Mouse (Mus musculus): ENCODE results near the gene Gm47841. TPM values are rescaled to one million over a fixed set of nuclear protein-coding genes. Genes with fewer than 3 reads are reported as not detected.

The Gm47841 gene
- polyA plus RNA-seq (2012; rRNA removed): 0.47 TPM in 1 of 2 replicates, not detected in the other

DNA sequence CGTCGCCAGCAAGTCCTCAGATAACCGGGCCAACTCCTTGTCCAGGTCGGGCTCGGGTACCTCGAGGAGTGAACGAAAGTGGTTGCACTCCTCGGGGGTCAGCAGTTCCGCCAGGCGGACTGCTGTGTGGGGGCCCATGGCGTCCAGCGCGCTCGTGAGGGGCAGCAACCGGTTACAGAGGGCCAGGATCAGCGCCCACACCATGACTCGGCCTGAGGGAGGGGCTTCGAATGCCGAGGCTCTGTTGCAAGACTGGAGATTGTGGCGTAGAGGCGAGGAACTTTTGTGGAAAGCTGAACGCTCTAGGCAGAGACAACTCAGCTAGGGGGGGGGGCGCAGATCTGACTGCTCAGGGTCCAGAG is at the start of gene Gm47841:
Gene Gm47841, minus strand, starts transcription at position 204 of the 362 bp plus-strand sequence.
- DNase-seq (ENCODE audit: low read depth): no peak

- no peak for DNase-seq (ENCODE audit: low read depth)
Measured at GRCm38 (mm10) chr15:101095392-101095791, 48.2 kb upstream of the Gm47841 start.

- DNase-seq (ENCODE audit: low read depth): no peak
Measured at GRCm38 (mm10) chr15:101094979-101095378, 47.8 kb upstream of the Gm47841 start.

DNA sequence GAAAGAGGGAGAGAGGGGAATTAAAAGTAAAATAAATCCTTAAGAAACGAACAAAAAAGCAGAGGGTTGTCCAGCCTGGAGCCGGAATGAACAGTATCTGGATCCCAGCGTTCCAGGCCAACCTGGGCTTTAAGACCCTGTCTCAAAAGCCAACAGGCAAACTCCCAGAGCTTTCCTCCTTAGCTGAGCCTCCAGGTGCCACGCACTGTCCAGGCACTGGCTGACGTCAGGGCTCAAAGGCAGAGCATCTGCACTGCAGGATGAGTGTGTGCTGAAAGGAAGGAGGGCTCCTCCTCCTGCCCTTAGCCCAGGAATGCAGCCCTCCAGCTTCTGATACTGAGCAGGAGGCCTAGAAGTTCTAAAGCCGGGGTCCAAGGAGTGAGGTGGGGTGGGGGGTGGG is 46.8 kb upstream of the Gm47841 start:
- DNase-seq (ENCODE audit: low read depth): no peak

DNA sequence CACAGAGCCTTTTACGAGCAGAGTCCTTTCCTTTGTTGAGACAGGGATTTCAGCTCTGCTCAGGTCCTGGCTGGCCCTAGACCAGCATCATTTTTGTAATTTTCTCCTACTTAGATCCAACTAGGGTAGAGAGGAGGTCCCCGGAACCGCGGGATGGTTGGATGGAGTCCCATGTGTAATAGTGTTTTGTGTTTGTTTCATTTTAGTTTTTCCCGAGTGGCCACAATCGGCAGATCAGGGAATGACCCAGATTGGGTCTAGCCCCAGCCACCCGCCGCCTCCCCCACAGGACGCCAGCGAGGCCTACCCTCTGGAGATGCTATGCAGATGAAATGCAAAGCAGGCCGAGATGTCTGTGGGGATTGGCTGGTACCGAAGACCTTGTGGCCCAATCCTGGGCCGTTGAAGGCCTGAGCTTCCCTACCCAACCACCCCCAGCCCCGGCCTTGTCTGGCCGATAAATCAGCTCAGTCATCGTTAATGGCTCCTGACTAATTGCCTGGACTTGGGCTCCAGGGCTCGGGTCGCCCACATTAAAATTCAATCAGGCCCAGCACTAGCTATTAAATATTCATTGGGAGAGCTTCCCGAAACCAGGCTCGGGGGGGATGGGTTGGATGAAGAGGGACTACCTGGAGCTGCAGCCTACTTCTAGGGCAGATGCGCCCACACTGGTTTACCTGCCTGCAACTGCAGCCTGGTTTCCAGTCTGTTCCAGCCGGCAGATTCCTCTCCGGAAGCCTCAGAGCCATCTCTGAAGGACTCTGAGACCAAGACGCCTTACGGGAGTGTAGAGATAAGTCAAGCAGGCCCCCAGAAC is 45.8 kb upstream of the Gm47841 start:
- no peak for DNase-seq (ENCODE audit: low read depth)

DNA sequence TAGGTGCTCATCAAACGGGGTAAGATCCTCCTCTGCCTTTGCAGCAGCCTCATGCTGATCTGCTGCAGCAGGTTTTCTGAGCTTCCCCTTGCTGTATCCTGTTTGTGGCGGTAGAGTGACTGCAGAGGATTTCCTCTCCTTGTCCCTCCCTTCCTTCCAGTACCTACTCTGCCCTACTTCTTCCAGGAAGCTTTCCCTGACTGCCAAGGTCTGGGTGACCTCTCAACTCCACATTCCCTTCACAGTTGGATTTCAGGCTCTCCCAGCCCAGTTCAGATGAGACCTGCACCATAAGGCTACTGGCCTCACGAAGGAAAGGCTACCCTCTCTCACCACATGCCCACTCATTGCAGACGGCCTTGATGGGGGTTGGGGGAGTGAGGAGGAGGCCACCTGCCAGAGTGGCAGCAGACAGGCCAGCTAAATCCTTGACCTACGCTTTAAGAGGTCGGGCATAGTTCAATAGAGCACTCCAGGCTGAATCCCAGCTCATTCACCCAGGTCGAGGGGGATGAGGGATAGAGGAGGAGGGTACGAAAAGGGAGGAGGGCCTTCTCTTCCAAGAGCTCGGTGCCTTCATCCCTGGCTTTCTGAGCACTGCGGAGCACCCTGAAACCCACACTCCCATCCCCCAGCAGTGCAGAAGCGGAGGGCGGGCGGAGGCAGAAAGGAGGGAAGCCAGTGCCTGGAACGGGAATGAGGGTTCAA is 45.1 kb upstream of the Gm47841 start:
- DNase-seq (ENCODE audit: low read depth): no peak

- no peak for DNase-seq (ENCODE audit: low read depth)
Measured at GRCm38 (mm10) chr15:101091551-101091950, 44.4 kb upstream of the Gm47841 start.

DNA sequence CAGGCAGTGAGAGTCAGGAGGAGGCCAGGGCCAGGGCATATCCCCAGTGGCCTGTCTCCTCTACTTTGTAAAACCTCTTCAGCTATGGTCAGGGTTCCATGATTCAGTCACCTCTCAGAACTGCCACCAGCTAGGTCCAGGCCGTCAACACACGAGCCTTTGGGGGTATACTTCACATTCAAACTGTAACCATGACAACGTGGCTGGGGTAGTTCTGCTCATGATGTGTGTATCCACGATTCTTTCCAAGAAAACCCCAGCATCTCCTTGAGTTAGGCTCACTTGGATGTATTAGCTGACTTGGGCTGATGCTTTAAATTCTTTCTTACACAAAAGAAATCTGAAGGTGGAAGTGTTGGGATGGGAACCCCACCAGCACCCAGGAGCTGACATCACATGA is 41.1 kb upstream of the Gm47841 start:
- no peak for DNase-seq (ENCODE audit: low read depth)

DNA sequence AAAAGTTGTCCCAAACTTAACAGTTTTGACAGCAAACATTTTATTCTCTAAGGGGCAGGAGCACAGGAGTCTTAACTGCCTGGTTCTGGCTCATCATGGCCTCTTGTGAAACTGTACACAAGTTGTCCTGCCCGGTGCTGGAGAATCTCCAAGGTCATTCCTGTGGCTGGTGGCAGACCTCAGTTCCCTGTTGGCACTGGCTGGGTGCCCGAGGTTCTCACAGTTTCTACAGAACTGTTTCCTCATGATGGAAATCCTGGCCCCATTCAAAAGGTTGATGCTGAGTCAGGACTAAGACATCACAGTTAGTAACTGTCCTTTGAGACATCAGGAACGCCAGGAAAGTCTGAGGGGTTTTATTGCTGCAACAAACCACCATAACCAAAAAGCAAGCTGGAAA is 39.8 kb upstream of the Gm47841 start:
- peak; percentile 84 for DNase-seq (ENCODE audit: low read depth)

GRCm38 (mm10) chr15:101086451-101086850 is 39.3 kb upstream of the Gm47841 start:
- no peak for DNase-seq (ENCODE audit: low read depth)

- DNase-seq (ENCODE audit: low read depth): no peak
Measured at GRCm38 (mm10) chr15:101084499-101084898, 37.3 kb upstream of the Gm47841 start.

- DNase-seq (ENCODE audit: low read depth): no peak
Measured at GRCm38 (mm10) chr15:101082236-101082635, 35.0 kb upstream of the Gm47841 start.

- DNase-seq (ENCODE audit: low read depth): no peak
Measured at GRCm38 (mm10) chr15:101081035-101081548, 33.9 kb upstream of the Gm47841 start.

- DNase-seq (ENCODE audit: low read depth): no peak
Measured at GRCm38 (mm10) chr15:101080031-101080520, 32.9 kb upstream of the Gm47841 start.

- no peak for DNase-seq (ENCODE audit: low read depth)
Measured at GRCm38 (mm10) chr15:101078731-101079156, 31.5 kb upstream of the Gm47841 start.

DNA sequence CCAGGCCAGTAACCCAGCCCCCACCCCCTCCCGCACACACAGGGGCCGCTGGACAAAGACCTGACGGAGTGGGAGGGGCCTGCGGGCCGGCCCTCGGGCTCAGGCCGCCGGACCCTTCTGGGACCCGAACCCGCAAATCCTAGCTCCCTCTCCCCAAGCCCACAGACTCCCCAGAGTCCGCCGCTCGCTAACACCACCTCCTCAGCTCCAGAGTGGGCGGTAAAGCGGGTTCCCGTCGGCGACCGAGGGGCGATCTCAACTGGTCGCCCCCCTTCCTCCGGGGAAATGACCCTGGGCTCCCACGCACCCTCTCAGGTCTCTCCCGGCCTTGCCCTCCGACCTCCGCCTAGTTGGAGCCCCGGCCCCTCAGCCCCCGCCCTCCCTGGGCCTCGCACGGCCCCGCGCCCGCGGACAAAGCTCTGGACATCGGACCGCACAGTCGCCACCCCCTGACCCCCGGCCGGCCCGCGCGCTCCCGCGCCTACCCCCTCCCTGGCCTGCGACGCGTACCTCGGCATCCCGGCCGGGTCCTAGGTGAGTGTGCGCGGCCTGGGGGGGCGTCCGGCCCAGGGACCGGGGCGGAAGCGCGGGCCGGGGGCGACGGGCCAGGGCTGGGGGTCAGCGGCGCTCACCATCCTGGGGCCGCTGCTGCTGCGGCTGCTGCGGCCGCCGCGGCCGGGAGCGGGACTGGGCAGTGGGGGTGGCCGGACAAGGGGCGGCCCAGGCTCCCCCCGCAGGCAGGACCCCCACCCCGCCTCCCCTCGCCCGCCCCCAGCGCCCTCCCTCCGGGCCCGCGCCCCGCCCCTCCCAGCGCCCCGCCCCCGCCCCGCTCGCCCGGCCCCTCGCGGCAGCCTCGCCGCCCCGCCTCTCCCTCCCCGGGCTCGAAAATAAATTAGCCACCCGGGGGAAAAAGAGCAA is 30.9 kb upstream of the Gm47841 start, which contains the start of gene Fignl2:
Gene Fignl2, minus strand, starts transcription at position 755 of the 918 bp plus-strand sequence.
- DNase-seq (ENCODE audit: low read depth): no peak

DNA sequence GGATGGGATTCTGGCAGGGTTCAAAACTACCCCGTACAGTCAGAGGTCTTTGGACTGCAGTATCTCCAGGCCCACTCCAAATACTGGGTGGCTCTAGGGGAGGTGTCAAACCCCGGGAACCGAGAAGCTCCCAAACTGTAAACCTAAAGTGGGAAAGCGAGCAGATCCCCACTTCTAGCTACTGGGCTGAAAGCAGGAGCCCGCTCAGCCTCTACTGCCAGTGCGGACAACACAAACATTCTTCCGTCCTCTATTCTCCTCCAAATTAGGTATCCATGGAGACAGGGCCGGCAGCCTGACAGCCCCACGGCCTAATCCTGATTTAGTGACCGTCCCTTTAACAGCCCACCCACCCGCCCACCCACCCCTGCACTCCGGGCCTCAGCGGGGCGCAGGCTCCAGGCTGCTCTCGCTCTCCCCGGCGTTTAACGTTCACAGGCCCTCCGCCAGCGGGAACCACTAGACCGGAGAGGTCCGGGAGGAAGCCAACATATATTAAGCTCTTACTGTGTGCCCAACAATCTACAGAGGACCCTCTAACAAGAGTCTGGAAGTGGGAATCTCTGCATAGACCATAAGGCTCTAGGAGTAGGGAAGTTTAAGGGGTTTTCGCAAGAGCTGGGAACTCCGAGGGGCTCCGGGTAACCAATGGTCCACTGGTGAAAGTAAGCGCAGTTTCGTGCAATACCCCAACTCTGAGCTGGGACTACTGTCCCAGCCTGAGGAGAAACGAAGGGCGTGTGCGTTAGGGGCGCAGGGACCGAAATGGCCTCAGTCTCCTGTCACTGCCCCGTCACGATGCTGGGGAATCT is 30.0 kb upstream of the Gm47841 start:
- no peak for DNase-seq (ENCODE audit: low read depth)

GRCm38 (mm10) chr15:101076071-101077000 is 29.1 kb upstream of the Gm47841 start:
- no peak for DNase-seq (ENCODE audit: low read depth)

DNA sequence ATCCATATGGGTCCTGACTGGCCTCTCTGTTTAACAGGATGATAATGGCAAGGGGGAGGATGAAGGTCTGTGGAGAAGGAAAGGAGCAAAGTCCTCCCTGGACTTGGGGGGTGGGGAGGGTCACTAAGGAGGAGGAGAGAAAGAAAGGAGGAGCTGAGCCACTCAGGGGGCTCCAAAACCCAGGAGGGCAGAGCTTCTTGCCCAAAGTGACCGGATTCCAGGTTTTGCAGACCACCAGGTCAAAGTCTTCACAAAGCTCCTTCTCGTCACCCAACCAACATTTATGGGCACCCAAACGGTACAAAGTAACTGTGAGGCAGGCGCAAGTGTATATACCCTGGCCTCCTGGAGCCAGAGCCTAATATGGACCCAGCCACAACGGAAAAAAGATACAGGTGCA is 28.5 kb upstream of the Gm47841 start:
- DNase-seq (ENCODE audit: low read depth): no peak

GRCm38 (mm10) chr15:101075150-101075549 is 28.0 kb upstream of the Gm47841 start:
- DNase-seq (ENCODE audit: low read depth): no peak

All from gonadal fat pad, adult 2 months (tissue).